16 mouse cellular contexts compared by ENCODE assay signal in genomic region chr10:59959517-59959916, GRCm38 (mm10). TPM values are rescaled to one million over a fixed set of nuclear protein-coding genes. Genes with fewer than 3 reads are reported as not detected.
DNase-seq lines count a peak whose midpoint lies in the region; ATAC-seq lines count a peak whose summit lies in the region.
"Had no signal": no experiment of that assay in that cellular context is flagged by ENCODE, and none has a peak within 500 bp of the region (broad histone marks: within the 10 kb centered on the region; RNA-seq: fewer than 3 reads in every experiment).

No protein-coding gene starts in this region.

- DNase-seq in midbrain, embryonic 10.5 days (ENCODE audit: low spot score): no peak
- peak; percentile 35 for DNase-seq in ZHBTc4 (ENCODE audit: low read depth, low spot score)
- DNase-seq in midbrain, embryonic 14.5 days: peak; percentile 68
- no peak for DNase-seq in urinary bladder, postnatal 36 days (ENCODE audit: low spot score in 2 of 2)
- DNase-seq: adrenal gland, postnatal 25 days; cerebellum, adult 8-10 months; heart, adult 18-20 months; kidney, adult 18-20 months; kidney, postnatal 25 days; liver; liver, postnatal 0 days; lung, postnatal 14 days had no signal

- peak overlapping the region; percentile 81 for H3K27ac ChIP-seq in midbrain, embryonic 10.5 days (replicated peaks)
- H3K27ac ChIP-seq in midbrain, embryonic 16.5 days (ENCODE audit: low read length): no peak overlapping the region
- H3K27ac ChIP-seq in embryonic facial prominence, embryonic 15.5 days (replicated peaks): 0 out of 2 replicates have a peak overlapping the region, but pooled peaks have one; percentile 41
- H3K27ac ChIP-seq in midbrain, embryonic 14.5 days (replicated peaks; ENCODE audit: low read depth, low read length): no peak overlapping the region
- no peak overlapping the region for H3K27ac ChIP-seq in kidney, embryonic 16.5 days (ENCODE audit: low read length)

- H3K9me3 ChIP-seq in midbrain, embryonic 10.5 days (replicated peaks): no peaks in the 10 kb centered on the region
- H3K9me3 ChIP-seq in midbrain, embryonic 16.5 days (replicated peaks; ENCODE audit: control insufficient read depth, low read length, poor library complexity, severe bottlenecking): no peaks in the 10 kb centered on the region
- H3K9me3 ChIP-seq in embryonic facial prominence, embryonic 15.5 days (replicated peaks): no peaks in the 10 kb centered on the region
- no peaks in the 10 kb centered on the region for H3K9me3 ChIP-seq in midbrain, embryonic 14.5 days (ENCODE audit: control insufficient read depth, low read length)
- H3K9me3 ChIP-seq in kidney, embryonic 16.5 days (ENCODE audit: low read length): no peaks in the 10 kb centered on the region

- H3K36me3 ChIP-seq in midbrain, embryonic 10.5 days: no peaks in the 10 kb centered on the region
- H3K36me3 ChIP-seq in midbrain, embryonic 16.5 days (ENCODE audit: control insufficient read depth, insufficient read depth, low read length): no peaks in the 10 kb centered on the region
- H3K36me3 ChIP-seq in embryonic facial prominence, embryonic 15.5 days: no peaks in the 10 kb centered on the region
- no peaks in the 10 kb centered on the region for H3K36me3 ChIP-seq in midbrain, embryonic 14.5 days (ENCODE audit: control insufficient read depth, insufficient read depth, low read length)
- H3K36me3 ChIP-seq in kidney, embryonic 16.5 days (ENCODE audit: insufficient read depth, low read length): no peaks in the 10 kb centered on the region

- peaks cover 11% of the 10 kb centered on the region; the same call in 1 of the 2 replicates for H3K27me3 ChIP-seq in midbrain, embryonic 10.5 days (ENCODE audit: low read depth, poor library complexity, severe bottlenecking)
- H3K27me3 ChIP-seq in midbrain, embryonic 16.5 days (ENCODE audit: control insufficient read depth, insufficient read depth, low read depth, low read length): no peaks in the 10 kb centered on the region
- no peaks in the 10 kb centered on the region for H3K27me3 ChIP-seq in embryonic facial prominence, embryonic 15.5 days
- H3K27me3 ChIP-seq in midbrain, embryonic 14.5 days (ENCODE audit: control insufficient read depth, insufficient read depth, low read length): no peaks in the 10 kb centered on the region
- H3K27me3 ChIP-seq in kidney, embryonic 16.5 days (ENCODE audit: insufficient read depth, low read length): 0 out of 2 replicates have a peak, but pooled peaks cover 3% of the 10 kb centered on the region
- H3K27me3 ChIP-seq: CH12.LX had no signal

- H3K4me1 ChIP-seq in midbrain, embryonic 10.5 days: peaks cover 50% of the 10 kb centered on the region
- peaks cover 26% of the 10 kb centered on the region for H3K4me1 ChIP-seq in midbrain, embryonic 16.5 days (ENCODE audit: control insufficient read depth, insufficient read depth, low read length)
- H3K4me1 ChIP-seq in embryonic facial prominence, embryonic 15.5 days: peaks cover 40% of the 10 kb centered on the region
- H3K4me1 ChIP-seq in midbrain, embryonic 14.5 days (ENCODE audit: control insufficient read depth, insufficient read depth, low read length): peaks cover 25% of the 10 kb centered on the region
- H3K4me1 ChIP-seq in kidney, embryonic 16.5 days (ENCODE audit: insufficient read depth, low read length): peaks cover 25% of the 10 kb centered on the region

- no peak for ATAC-seq in midbrain, embryonic 16.5 days
- no peak for ATAC-seq in embryonic facial prominence, embryonic 15.5 days (ENCODE audit: insufficient number of reproducible peaks, low FRiP score, low TSS enrichment, low read depth)
- no peak for ATAC-seq in midbrain, embryonic 14.5 days (ENCODE audit: low FRiP score, low TSS enrichment)
- ATAC-seq in kidney, embryonic 16.5 days (ENCODE audit: low FRiP score, low TSS enrichment): no peak
- ATAC-seq: liver, postnatal 0 days had no signal

- H3K9ac ChIP-seq in midbrain, embryonic 16.5 days (ENCODE audit: low read depth, low read length): no peak overlapping the region
- no peak overlapping the region for H3K9ac ChIP-seq in embryonic facial prominence, embryonic 15.5 days
- no peak overlapping the region for H3K9ac ChIP-seq in midbrain, embryonic 14.5 days (replicated peaks; ENCODE audit: low read length)
- no peak overlapping the region for H3K9ac ChIP-seq in kidney, embryonic 16.5 days (replicated peaks; ENCODE audit: low read length)
- H3K9ac ChIP-seq: liver, postnatal 0 days had no signal

- H3K4me2 ChIP-seq in midbrain, embryonic 16.5 days (ENCODE audit: low read length): no peak overlapping the region
- no peak overlapping the region for H3K4me2 ChIP-seq in embryonic facial prominence, embryonic 15.5 days (replicated peaks)
- no peak overlapping the region for H3K4me2 ChIP-seq in midbrain, embryonic 14.5 days (ENCODE audit: low read length)
- no peak overlapping the region for H3K4me2 ChIP-seq in kidney, embryonic 16.5 days (replicated peaks; ENCODE audit: low read depth, low read length)

- 80% methylated on average over 12 of the region's 12 CpGs for WGBS in midbrain, embryonic 10.5 days
- whole genome bisulfite sequencing in midbrain, embryonic 16.5 days: 62% methylated on average over 11 of the region's 12 CpGs
- whole genome bisulfite sequencing in embryonic facial prominence, embryonic 15.5 days: 76% methylated on average over 12 of the region's 12 CpGs
- 80% methylated on average over 12 of the region's 12 CpGs for WGBS in midbrain, embryonic 14.5 days
- 79% methylated on average over 12 of the region's 12 CpGs for WGBS in kidney, embryonic 16.5 days

- no peak overlapping the region for H3K4me3 ChIP-seq in midbrain, embryonic 10.5 days
- no peak overlapping the region for H3K4me3 ChIP-seq in midbrain, embryonic 16.5 days (ENCODE audit: low read depth, low read length)
- H3K4me3 ChIP-seq in embryonic facial prominence, embryonic 15.5 days (replicated peaks): no peak overlapping the region
- H3K4me3 ChIP-seq in midbrain, embryonic 14.5 days (replicated peaks; ENCODE audit: low read depth, low read length): no peak overlapping the region
- H3K4me3 ChIP-seq in kidney, embryonic 16.5 days (ENCODE audit: low read length): no peak overlapping the region

RNA-seq across cellular contexts. Expression of gene Ddit4, which starts 7.9 kb away (rescaled TPM):
- polyA plus RNA-seq in midbrain, embryonic 10.5 days (2016; fragmentation: Nextera tagmentation; extraction: Ambion mirVana): 31.8 and 31.9 TPM in 2 replicates
- polyA plus RNA-seq in midbrain, embryonic 16.5 days (2015; fragmentation: Nextera tagmentation; extraction: Ambion mirVana): 52.7 and 66.3 TPM in 2 replicates
- polyA plus RNA-seq in embryonic facial prominence, embryonic 15.5 days (2015; fragmentation: Nextera tagmentation; extraction: Ambion mirVana): 83.3 and 89.1 TPM in 2 replicates
- 6.2 and 7.3 TPM in 2 replicates for polyA plus RNA-seq in midbrain, embryonic 14.5 days (2014; fragmentation: Nextera tagmentation; extraction: Ambion mirVana)
- polyA plus RNA-seq in kidney, embryonic 16.5 days (2015; fragmentation: Nextera tagmentation; extraction: Ambion mirVana): 30.6 and 31.9 TPM in 2 replicates

RNA-seq across cellular contexts. Expression of gene Ascc1, which starts 43.1 kb away (rescaled TPM):
- 34.4 and 35.5 TPM in 2 replicates for polyA plus RNA-seq in midbrain, embryonic 10.5 days (2016; fragmentation: Nextera tagmentation; extraction: Ambion mirVana)
- polyA plus RNA-seq in midbrain, embryonic 16.5 days (2015; fragmentation: Nextera tagmentation; extraction: Ambion mirVana): 54.0 and 54.5 TPM in 2 replicates
- polyA plus RNA-seq in embryonic facial prominence, embryonic 15.5 days (2015; fragmentation: Nextera tagmentation; extraction: Ambion mirVana): 44.1 and 47.8 TPM in 2 replicates
- 48.2 and 48.4 TPM in 2 replicates for polyA plus RNA-seq in midbrain, embryonic 14.5 days (2014; fragmentation: Nextera tagmentation; extraction: Ambion mirVana)
- 56.3 and 58.0 TPM in 2 replicates for polyA plus RNA-seq in kidney, embryonic 16.5 days (2015; fragmentation: Nextera tagmentation; extraction: Ambion mirVana)

RNA-seq across cellular contexts. Expression of gene Anapc16, which starts 43.4 kb away (rescaled TPM):
- polyA plus RNA-seq in midbrain, embryonic 10.5 days (2016; fragmentation: Nextera tagmentation; extraction: Ambion mirVana): 111 and 113 TPM in 2 replicates
- polyA plus RNA-seq in midbrain, embryonic 16.5 days (2015; fragmentation: Nextera tagmentation; extraction: Ambion mirVana): 98.9 and 104 TPM in 2 replicates
- 107 and 113 TPM in 2 replicates for polyA plus RNA-seq in embryonic facial prominence, embryonic 15.5 days (2015; fragmentation: Nextera tagmentation; extraction: Ambion mirVana)
- polyA plus RNA-seq in midbrain, embryonic 14.5 days (2014; fragmentation: Nextera tagmentation; extraction: Ambion mirVana): 97.2 and 105 TPM in 2 replicates
- polyA plus RNA-seq in kidney, embryonic 16.5 days (2015; fragmentation: Nextera tagmentation; extraction: Ambion mirVana): 93.6 and 95.2 TPM in 2 replicates

Comparison
In these comparisons a context has a peak if more than half of its experiments do, and no peak if none do; other contexts are left out.
1. DNase-seq: peak in ZHBTc4 (single experiment) and midbrain, embryonic 14.5 days (single experiment); none in midbrain, embryonic 10.5 days (single experiment) and urinary bladder, postnatal 36 days (0 of 2).
2. H3K27ac ChIP-seq: peak in midbrain, embryonic 10.5 days (single experiment) and embryonic facial prominence, embryonic 15.5 days (single experiment); none in midbrain, embryonic 16.5 days (single experiment), midbrain, embryonic 14.5 days (single experiment) and kidney, embryonic 16.5 days (single experiment).